Mouse (Mus musculus): Measurements from ENCODE around the gene Nucb2.

GRCm38 (mm10) chr7:116574551-116574950 is 70.4 kb downstream of the Nucb2 start:
- TF ChIP-seq CTCF (IDR thresholded peaks at IDR 0.05; ENCODE audit: low read depth) (no peak), EP300 (IDR thresholded peaks at IDR 0.05; ENCODE audit: low read depth) (no peak)

Measured in heart, postnatal 0 days (tissue).